Mouse (Mus musculus) macrophage (primary cell): Measurements from ENCODE around the gene Tacr1. TPM values are rescaled to one million over a fixed set of nuclear protein-coding genes. Genes with fewer than 3 reads are reported as not detected.

Experiments
- H3K27ac ChIP-seq: fragments of 350-480 bp; formaldehyde crosslinking; 2 replicates; pipeline ENCODE4 v1.9.0; 2021
- H3K36me3 ChIP-seq: fragments of 350-480 bp; formaldehyde crosslinking; 2 replicates; pipeline ENCODE4 v1.9.0; 2021; ENCODE audit errors: inconsistent target
- H3K4me3 ChIP-seq: fragments of 350-480 bp; formaldehyde crosslinking; 2 replicates; pipeline ENCODE4 v1.9.0; 2021; ENCODE audit errors: inconsistent target
- H3K79me2 ChIP-seq: fragments of 350-480 bp; formaldehyde crosslinking; 2 replicates; pipeline ENCODE4 v1.9.0; 2021; ENCODE audit errors: inconsistent target
- WGBS: methylation state at CpG from one replicate; pipeline ENCODE4 v1.1.7; 2026; ENCODE audit warnings: inconsistent platforms; ENCODE audit not compliant: missing documents; 5-methylcytosine and 5-hydroxymethylcytosine counted together
- polyA plus RNA-seq: library from polyadenylated mRNA; stranded (reverse); fragments of 250-400 nt; gene quantifications from 3 replicates; pipeline ENCODE4 v1.2.4, GENCODE M21; 2018; ENCODE audit warnings: inconsistent platforms

Gene Tacr1
- polyA plus RNA-seq, 1 experiment from 2014 or later, result not detected

- 86% methylated on average over 9 of the region's 9 CpGs for WGBS
- Histone ChIP-seq H3K4me3 (no peak overlapping the region), H3K79me2 (no peaks in the 10 kb centered on the region), H3K36me3 (no peaks in the 10 kb centered on the region), H3K27ac (no peak overlapping the region)
Measured at GRCm38 (mm10) chr6:82603228-82603627, 201.1 kb downstream of the Tacr1 start.

- H3K27ac ChIP-seq, result no peak overlapping the region
- H3K36me3 ChIP-seq, result no peaks in the 10 kb centered on the region
- 45% methylated on average over 2 of the region's 2 CpGs for WGBS
- no peak overlapping the region for H3K4me3 ChIP-seq
- H3K79me2 ChIP-seq, result no peaks in the 10 kb centered on the region
Measured at GRCm38 (mm10) chr6:82603665-82604064, 201.5 kb downstream of the Tacr1 start.

GRCm38 (mm10) chr6:82604791-82605190, 202.7 kb downstream of the Tacr1 start:
- WGBS, result 86% methylated on average over 8 of the region's 8 CpGs
- no peaks in the 10 kb centered on the region for H3K79me2 ChIP-seq
- no peak overlapping the region for H3K27ac ChIP-seq
- no peak overlapping the region for H3K4me3 ChIP-seq
- no peaks in the 10 kb centered on the region for H3K36me3 ChIP-seq

GRCm38 (mm10) chr6:82608756-82609155, 206.6 kb downstream of the Tacr1 start:
- H3K79me2 ChIP-seq, result no peaks in the 10 kb centered on the region
- 89% methylated on average over 3 of the region's 4 CpGs for WGBS
- H3K4me3 ChIP-seq, result no peak overlapping the region
- no peak overlapping the region for H3K27ac ChIP-seq
- H3K36me3 ChIP-seq, result no peaks in the 10 kb centered on the region

GRCm38 (mm10) chr6:82609339-82609926, 207.3 kb downstream of the Tacr1 start:
- Histone ChIP-seq H3K4me3 (no peak overlapping the region), H3K36me3 (no peaks in the 10 kb centered on the region), H3K27ac (no peak overlapping the region), H3K79me2 (no peaks in the 10 kb centered on the region)
- 89% methylated on average over 7 of the region's 7 CpGs for WGBS
